Mouse (Mus musculus) stomach, postnatal 0 days (tissue): ENCODE results near the gene Dohh.

Experiments
- CTCF ChIP-seq: IDR thresholded peaks from 2 replicates; pipeline ENCODE4 v1.5.1; 2016; ENCODE audit warnings: antibody characterized with exemption, low read depth, mild to moderate bottlenecking, moderate library complexity
- EP300 ChIP-seq: optimal IDR thresholded peaks from 2 replicates; pipeline ENCODE3; 2016; ENCODE audit warnings: antibody characterized with exemption

- TF ChIP-seq CTCF, result no peak
- TF ChIP-seq EP300, result no peak
Observed at GRCm38 (mm10) chr10:81420191-81420767, 36.1 kb downstream of the Dohh start.
